Mouse (Mus musculus): ENCODE measurements at regions not wholly inside any gene's neighbourhood (a gene's known extent, or its start where the extent isn't known, plus 50 kb on each side); places are given as distances from the start of the nearest gene placed in this dataset.
"Not testable (repeated sequence)": the region's sequence is repeated elsewhere in the genome, so short reads cannot be mapped to it uniquely, and the experiment has no call there.

GRCm38 (mm10) chr10:50370611-50371010 lies 221.9 kb upstream of the Ascc3 start:
- ATAC-seq (ENCODE audit: low TSS enrichment) = peak; percentile 83; the same call in 1 of the 2 replicates

- ATAC-seq (ENCODE audit: low TSS enrichment) = not testable (repeated sequence)
Observed at GRCm38 (mm10) chr10:50392617-50393016, 199.9 kb upstream of the Ascc3 start.

Data from frontal cortex, adult (tissue).